Mouse (Mus musculus): Measurements from ENCODE around the gene Dctn5.

The Dctn5 gene

DNA sequence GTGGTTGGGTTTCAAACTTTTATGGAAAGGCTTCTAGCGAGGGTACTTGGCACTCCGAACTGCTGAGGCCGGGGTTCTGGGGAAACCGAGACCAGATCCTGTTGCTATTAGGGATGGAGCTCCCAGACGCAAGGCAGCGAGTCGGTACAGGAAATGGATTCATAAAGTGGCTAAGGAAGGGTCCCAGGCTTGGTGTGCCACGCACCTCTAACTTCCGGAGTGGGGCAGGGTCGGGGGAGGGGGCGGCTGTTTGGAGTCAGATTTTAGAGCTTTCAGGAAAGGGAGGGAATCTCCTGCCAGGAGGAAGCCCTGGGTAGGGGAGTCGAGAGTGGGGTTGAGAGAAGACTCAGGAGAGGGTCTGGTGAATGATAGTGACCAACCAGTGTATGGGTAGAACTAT is 27.2 kb downstream of the Dctn5 start:
- DNase-seq (ENCODE audit: low spot score): no peak

DNA sequence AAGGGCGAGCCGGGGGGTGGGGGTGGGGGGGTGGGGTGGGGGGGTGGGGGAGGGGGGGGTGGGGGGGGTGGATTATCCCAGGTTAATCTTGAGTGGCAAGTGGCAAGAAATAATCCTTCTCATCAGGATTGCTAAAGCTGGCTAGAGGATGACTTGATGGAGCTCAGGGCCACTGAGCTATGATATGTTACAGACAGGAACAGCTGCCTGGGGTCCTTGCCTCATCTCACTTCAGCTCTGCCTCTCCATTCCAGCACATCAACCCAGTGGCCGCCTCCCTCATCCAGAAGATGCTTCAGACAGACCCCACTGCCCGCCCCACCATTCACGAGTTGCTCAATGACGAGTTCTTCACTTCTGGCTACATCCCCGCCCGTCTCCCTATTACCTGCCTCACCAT is 30.9 kb downstream of the Dctn5 start:
- DNase-seq (ENCODE audit: low spot score): no peak

DNA sequence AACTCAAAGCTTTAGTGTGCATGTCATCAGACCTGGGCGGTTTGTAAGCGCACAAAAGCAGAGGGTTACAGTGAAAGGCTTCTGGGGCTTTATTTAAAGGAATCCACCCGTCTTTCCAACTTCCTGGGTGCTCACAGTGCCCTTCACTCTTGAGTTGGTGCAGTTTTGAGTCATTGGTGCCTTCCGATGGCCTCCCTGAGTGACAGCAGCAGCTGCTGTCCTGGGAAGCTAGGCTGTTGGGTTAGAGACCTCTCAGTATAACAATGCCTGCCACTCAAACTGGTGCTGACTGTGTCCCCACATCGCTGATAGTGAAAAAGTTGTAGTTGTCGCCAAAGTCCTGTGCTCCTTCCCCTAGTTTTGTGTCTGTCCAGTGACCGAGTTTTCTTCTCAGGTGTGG is 34.4 kb downstream of the Dctn5 start:
- DNase-seq (ENCODE audit: low spot score): no peak

DNA sequence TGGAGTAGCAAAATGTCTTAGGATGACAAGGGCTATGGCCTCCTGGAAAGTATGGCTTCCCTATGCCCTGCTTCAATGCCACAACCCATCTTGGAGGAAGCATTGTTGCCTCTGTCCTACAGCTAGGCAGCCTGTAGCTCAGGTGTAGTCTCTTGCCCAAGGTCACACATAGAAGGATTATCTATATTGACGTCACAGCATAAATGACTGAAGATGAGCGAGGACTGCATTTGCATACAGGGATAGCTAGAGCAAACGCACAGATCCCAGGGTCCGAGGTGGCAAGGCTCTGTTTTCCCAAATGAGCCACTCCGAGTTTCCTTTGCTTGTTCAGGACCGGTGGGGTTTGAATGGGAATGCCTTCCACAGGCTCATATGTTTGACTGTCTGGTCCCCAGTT is 37.9 kb downstream of the Dctn5 start:
- DNase-seq (ENCODE audit: low spot score): no peak

DNA sequence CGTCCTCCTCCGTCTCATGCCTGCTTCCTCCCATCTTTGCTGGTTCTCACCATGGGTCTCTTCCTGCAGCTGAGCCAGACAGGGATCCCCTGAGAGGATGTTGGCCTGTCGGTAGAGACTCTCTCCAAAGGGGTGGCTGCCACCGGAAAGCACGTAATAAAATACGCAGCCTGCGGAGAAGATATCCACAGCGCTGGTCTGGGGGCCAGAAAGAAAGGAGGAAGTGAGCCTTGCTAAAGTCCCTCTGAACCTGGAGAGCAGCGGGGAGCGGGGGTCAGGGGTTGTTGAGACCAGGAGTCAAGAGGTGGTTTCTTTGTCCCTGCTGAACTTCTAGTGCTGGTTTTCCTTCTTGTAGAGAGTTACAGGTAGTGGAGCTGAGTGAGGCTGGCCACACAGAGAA is 38.8 kb downstream of the Dctn5 start:
- DNase-seq (ENCODE audit: low spot score): no peak

DNA sequence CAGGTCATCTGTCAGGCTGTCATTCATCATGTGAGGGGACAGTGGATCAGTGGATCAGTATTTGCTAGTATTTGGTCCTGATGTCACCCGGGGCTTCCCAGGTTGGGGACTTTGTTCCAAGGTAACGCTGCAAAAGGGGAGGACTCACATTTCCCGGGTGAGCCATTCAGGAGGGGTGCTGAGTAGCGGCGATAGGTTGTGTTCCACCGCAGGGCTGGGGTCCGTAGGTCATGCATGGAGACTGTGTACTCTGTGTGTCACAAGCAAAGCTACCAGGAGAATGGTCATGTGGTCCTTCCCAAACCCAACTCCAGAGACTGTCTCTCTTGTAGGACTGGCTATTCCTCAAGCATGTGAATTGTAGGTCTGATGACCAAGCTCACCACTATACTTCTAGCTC is 47.9 kb downstream of the Dctn5 start:
- no peak for DNase-seq (ENCODE audit: low spot score)

DNA sequence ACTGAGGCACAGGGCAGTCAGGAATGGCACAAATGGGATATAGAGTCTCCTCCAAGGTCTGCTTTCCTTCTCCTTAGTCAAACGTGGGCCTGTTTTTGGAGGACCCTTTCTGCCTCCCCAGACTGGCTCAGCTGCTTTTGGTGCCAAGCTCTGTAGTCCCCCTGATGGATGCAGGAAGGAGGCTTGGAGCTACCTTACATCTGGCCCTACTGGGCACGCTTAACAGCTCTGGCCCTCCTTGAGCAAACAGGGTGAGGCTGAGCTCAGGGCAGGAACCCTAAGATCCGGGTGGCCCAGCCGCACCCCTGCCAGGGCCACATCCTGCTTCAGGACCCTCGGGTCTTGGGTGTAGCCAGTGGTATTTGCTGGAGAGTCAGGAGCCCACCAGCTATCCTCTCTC is 51.7 kb downstream of the Dctn5 start:
- no peak for DNase-seq (ENCODE audit: low spot score)

DNA sequence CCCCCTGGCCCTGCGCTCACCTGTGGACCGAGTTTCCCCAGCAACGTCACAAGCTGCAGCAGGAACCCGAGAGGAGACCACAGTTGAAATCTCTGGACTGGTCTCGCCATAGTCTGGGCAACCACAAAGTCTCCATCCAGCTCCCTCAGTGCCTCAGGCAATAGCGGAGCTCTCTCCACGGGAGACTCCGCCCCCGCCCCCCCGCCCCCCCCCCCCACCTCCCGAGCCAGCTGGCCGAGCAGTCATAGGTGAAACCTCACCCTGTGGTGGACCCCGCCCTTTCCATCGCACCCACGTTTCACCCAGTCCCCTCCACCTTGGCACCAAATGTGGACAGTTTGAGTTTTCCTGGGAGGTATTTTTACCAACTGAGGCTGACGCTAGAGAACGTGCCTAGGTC is 53.2 kb downstream of the Dctn5 start, which contains the start of gene Ern2:
Gene Ern2 (minus strand): TSS at position 165 of the 400 bp plus-strand sequence.
- DNase-seq (ENCODE audit: low spot score): no peak

DNA sequence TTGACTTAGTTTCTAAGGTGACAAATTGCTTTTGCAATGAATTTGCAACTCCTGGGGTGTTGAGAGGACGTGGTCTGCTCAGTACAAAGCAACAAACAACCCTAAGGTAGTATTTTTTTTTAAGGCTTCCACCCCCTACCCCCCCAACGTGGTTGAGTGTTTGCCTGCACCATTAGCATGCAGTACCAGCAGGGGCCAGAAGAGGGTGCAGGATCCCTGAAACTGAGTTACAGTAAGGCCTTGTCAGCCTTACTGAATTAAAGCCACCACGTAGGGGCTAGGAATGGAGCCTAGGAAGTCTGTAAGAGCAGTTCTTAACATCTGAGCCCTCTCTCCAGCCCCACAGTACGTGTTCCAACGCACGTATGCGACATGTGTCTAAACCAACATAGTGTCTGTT is 56.6 kb downstream of the Dctn5 start:
- DNase-seq (ENCODE audit: low spot score): peak; percentile 18

DNA sequence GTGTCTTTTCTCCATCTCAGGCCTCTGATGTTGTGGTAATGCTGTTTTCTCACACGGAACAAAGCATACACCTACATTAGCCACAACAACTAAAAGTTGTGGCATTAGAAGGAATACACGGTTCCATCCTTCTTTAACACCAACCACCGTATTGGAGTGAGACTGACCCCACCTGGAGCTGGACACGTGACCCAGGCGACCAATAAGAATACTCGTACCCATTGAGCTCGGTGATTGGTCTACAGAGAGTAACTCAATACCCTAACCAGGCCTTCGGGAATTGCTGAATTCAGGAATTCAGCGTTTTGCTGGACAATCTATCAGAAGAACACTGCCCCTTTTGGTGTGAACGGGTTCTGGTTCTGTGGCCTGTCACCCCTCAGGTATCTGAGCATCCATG is 58.3 kb downstream of the Dctn5 start:
- DNase-seq (ENCODE audit: low spot score): no peak

DNA sequence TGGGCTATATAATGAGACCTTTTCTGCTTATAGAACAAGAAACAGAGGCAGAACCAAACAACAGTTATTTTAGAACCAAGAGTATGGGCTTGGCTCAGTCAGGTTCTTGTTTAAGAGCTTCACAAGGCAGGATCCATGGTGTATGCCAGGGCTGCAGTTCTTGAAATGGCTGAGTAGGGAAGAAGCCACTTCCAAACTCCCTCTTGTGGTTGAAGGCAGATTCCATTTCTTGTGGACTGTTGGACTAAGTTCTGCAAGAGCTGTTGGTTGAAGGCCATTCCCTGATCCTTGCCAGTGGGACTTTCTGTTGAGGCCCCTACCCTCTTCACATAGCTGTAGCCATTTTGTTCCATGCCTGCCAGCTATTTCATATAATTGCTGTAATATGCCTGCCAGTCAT is 61.1 kb downstream of the Dctn5 start:
- no peak for DNase-seq (ENCODE audit: low spot score)

DNA sequence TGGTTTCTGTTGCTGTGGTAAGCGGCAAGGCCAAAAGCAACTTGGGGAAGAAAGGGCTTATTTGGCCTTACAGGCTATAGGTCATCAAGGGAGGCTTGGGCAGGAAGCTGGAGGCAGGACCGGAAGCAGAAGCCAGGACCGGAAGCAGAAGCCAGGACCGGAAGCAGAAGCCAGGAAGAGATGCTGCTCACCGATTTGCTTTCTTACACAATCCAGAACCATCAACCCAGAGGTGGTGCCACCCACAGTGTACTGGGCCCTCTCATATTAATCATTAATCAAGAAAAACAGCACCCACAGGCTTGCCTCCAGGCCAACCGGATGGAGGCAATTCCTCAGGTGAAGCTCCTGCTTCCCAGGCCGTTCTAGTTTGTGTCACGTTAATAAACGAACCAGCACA is 63.9 kb downstream of the Dctn5 start:
- DNase-seq (ENCODE audit: low spot score): no peak

DNA sequence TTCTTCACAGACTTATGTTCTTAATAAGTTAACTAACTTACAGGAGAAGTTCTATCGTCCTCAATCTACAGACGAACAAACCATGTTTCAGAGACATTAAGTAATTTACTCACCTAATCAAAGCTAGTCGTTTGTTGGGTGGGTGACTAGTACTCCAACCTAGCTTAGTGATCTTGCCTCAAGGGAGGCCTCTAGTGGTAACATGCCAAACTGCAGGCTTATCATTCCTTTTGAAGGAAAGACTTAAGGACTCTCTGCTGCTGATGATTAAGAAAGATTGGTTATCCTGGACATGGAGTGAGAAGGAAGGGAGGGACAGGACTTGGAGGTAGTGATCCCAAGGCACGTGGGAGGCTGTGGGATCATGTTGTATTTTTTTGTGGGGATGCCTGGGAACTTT is 64.5 kb downstream of the Dctn5 start:
- peak; percentile 34 for DNase-seq (ENCODE audit: low spot score)
